Mouse (Mus musculus): ENCODE results near the gene Crls1. TPM values are rescaled to one million over a fixed set of nuclear protein-coding genes. Genes with fewer than 3 reads are reported as not detected.

Crls1 gene
- total and polyA plus RNA-seq, 3 experiments, result 46.2 to 194 (median 51.8) TPM

- Histone ChIP-seq H3K4me3 (ENCODE audit: control insufficient read depth in 1 of 2, insufficient read depth in 1 of 2, low read depth in 2 of 2, low read length in 2 of 2) (no peak overlapping the region), H3K4me1 (ENCODE audit: control insufficient read depth in 1 of 2, insufficient read depth in 2 of 2, low read length in 2 of 2) (no peaks in the 10 kb centered on the region), H3K27me3 (ENCODE audit: control insufficient read depth in 1 of 2, insufficient read depth in 2 of 2, low read length in 2 of 2) (peaks cover 0 to 1% of the 10 kb centered on the region in 2 experiments; a peak in 1 of 4 replicates), H3K9me3 (replicated peaks; ENCODE audit: insufficient read depth, low read length) (no peaks in the 10 kb centered on the region), H3K27ac (ENCODE audit: control insufficient read depth, low read depth, low read length) (no peak overlapping the region), H3K36me3 (ENCODE audit: control insufficient read depth in 1 of 2, insufficient read depth in 2 of 2, low read length in 2 of 2) (no peaks in the 10 kb centered on the region), H3K9ac (ENCODE audit: control insufficient read depth, low read depth, low read length, poor library complexity, severe bottlenecking) (no peak overlapping the region), H3K79me2 (ENCODE audit: control insufficient read depth, insufficient read depth, low read length, poor library complexity) (no peaks in the 10 kb centered on the region)
- DNase-seq (ENCODE audit: low read depth, low spot score), result no peak
- no peak for TF ChIP-seq GABPA (IDR thresholded peaks at IDR 0.05; ENCODE audit: low read depth, low read length)
- TF ChIP-seq CHD2 (IDR thresholded peaks at IDR 0.05; ENCODE audit: low read length), result no peak
- TF ChIP-seq ZMIZ1 (IDR thresholded peaks at IDR 0.05; ENCODE audit: low read depth, low read length), result no peak
- no peak for TF ChIP-seq SIN3A (IDR thresholded peaks at IDR 0.05; ENCODE audit: low read length)
- no peak for TF ChIP-seq TAL1 (IDR thresholded peaks at IDR 0.05; ENCODE audit: low read length)
- no peak for TF ChIP-seq GATA1 (IDR thresholded peaks at IDR 0.05; ENCODE audit: low read depth, low read length)
- TF ChIP-seq USF1 (IDR thresholded peaks at IDR 0.05; ENCODE audit: low read depth, low read length), result no peak
- no peak for TF ChIP-seq NRF1 (IDR thresholded peaks at IDR 0.05; ENCODE audit: insufficient read depth, low read depth, low read length, poor library complexity, severe bottlenecking)
- TF ChIP-seq CHD1 (IDR thresholded peaks at IDR 0.05; ENCODE audit: low read depth, low read length), result no peak
- TF ChIP-seq NELFE (IDR thresholded peaks at IDR 0.05; ENCODE audit: low read depth, low read length), result no peak
- no peak for TF ChIP-seq BHLHE40 (IDR thresholded peaks at IDR 0.05; ENCODE audit: borderline replicate concordance, low read depth, low read length)
- no peak for TF ChIP-seq ZC3H11A (IDR thresholded peaks at IDR 0.05; ENCODE audit: low read depth, low read length)
These were observed 51.7 kb downstream of the Crls1 start for GRCm38 (mm10) chr2:132898211-132898610.

GRCm38 (mm10) chr2:132900596-132900995 is 54.1 kb downstream of the Crls1 start:
- Histone ChIP-seq H3K4me3 (ENCODE audit: control insufficient read depth in 1 of 2, insufficient read depth in 1 of 2, low read depth in 2 of 2, low read length in 2 of 2) (no peak overlapping the region), H3K79me2 (ENCODE audit: control insufficient read depth, insufficient read depth, low read length, poor library complexity) (no peaks in the 10 kb centered on the region), H3K9me3 (replicated peaks; ENCODE audit: insufficient read depth, low read length) (no peaks in the 10 kb centered on the region), H3K4me1 (ENCODE audit: control insufficient read depth in 1 of 2, insufficient read depth in 2 of 2, low read length in 2 of 2) (no peaks in the 10 kb centered on the region), H3K36me3 (ENCODE audit: control insufficient read depth in 1 of 2, insufficient read depth in 2 of 2, low read length in 2 of 2) (no peaks in the 10 kb centered on the region), H3K27me3 (ENCODE audit: control insufficient read depth in 1 of 2, insufficient read depth in 2 of 2, low read length in 2 of 2) (no peaks in the 10 kb centered on the region), H3K27ac (ENCODE audit: control insufficient read depth, low read depth, low read length) (no peak overlapping the region), H3K9ac (ENCODE audit: control insufficient read depth, low read depth, low read length, poor library complexity, severe bottlenecking) (no peak overlapping the region)
- no peak for DNase-seq (ENCODE audit: low read depth, low spot score)
- TF ChIP-seq ELF1 (IDR thresholded peaks at IDR 0.05; ENCODE audit: low read depth, low read length) (no peak), E2F4 (IDR thresholded peaks at IDR 0.05; ENCODE audit: borderline replicate concordance, low read depth, low read length) (no peak), MXI1 (IDR thresholded peaks at IDR 0.05; ENCODE audit: low read depth, low read length) (no peak), JUND (IDR thresholded peaks at IDR 0.05; ENCODE audit: low read depth, low read length) (no peak), ZC3H11A (IDR thresholded peaks at IDR 0.05; ENCODE audit: low read depth, low read length) (no peak), GATA1 (IDR thresholded peaks at IDR 0.05; ENCODE audit: low read depth, low read length) (no peak), MYB (IDR thresholded peaks at IDR 0.05; ENCODE audit: low read depth, low read length) (no peak), POLR2AphosphoS2 (IDR thresholded peaks at IDR 0.05; ENCODE audit: low read length) (no peak), ZKSCAN1 (IDR thresholded peaks at IDR 0.05; ENCODE audit: low read depth, low read length) (no peak), TCF12 (IDR thresholded peaks at IDR 0.05; ENCODE audit: low read depth, low read length) (no peak), MAX (IDR thresholded peaks at IDR 0.05; ENCODE audit: low read length) (no peak), MEF2A (IDR thresholded peaks at IDR 0.05; ENCODE audit: extremely low read depth, insufficient replicate concordance, low read depth, low read length, poor library complexity, severe bottlenecking) (no peak)

Measured in MEL (cell line).